18 mouse cellular contexts compared by ENCODE assay signal in the genomic region with DNA sequence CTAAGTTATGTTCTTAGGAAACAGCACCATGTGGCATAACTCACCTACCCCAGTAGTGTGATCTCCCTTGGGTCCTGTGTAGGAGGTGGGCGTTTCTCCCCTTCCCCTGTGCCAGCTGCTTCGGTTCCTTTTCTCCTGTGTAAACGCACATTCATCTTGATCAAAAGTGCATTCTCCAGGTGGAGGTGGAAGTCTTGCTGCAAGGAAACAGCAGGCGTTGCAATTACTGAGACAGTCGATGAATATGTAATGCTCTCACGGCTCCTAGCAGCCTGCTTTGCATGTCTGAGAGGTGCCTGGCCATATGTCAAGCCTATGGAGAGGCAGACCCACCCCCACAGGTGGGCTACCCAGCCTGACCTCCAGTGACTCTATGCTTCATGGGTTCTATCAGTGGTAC. TPM values are rescaled to one million over a fixed set of nuclear protein-coding genes. Genes with fewer than 3 reads are reported as not detected.
DNase-seq lines count a peak whose midpoint lies in the region; ATAC-seq lines count a peak whose summit lies in the region.
"Had no signal": no experiment of that assay in that cellular context is flagged by ENCODE, and none has a peak within 500 bp of the region (broad histone marks: within the 10 kb centered on the region; RNA-seq: fewer than 3 reads in every experiment).

No protein-coding gene starts in this region.

- ATAC-seq in frontal cortex, adult (ENCODE audit: low TSS enrichment), result peak; percentile 45
- ATAC-seq: forebrain, postnatal 0 days; liver, embryonic 12.5 days; Patski had no signal

- DNase-seq in frontal cortex, postnatal 10 days (ENCODE audit: low spot score in 2 of 2), result no peak
- DNase-seq in layer of hippocampus, adult 8-10 months (ENCODE audit: low spot score in 2 of 2), result peak; percentile 7 to 30
- DNase-seq in layer of hippocampus, postnatal 10 days (ENCODE audit: low spot score in 2 of 2), result no peak
- peak; percentile 28 for DNase-seq in right cerebral cortex, postnatal 25 days
- no peak for DNase-seq in right cerebral cortex, adult 18-20 months
- no peak for DNase-seq in ovary, postnatal 10 days (ENCODE audit: low spot score)
- DNase-seq: adrenal gland, adult 2 months; cerebellum, adult 18-20 months; cerebellum, postnatal 14 days; forebrain, postnatal 0 days; heart, postnatal 36 days; kidney, adult 2 months; lung, adult 18-20 months; lung, postnatal 14 days; thymus, postnatal 25 days had no signal

RNA-seq across cellular contexts. Expression of gene Smc5, which starts 57.1 kb away (rescaled TPM):
- total RNA-seq in layer of hippocampus, adult 8-10 months (2022), result 10 to 100 TPM; 34.3 to 39.0 (median 36.3) TPM
- total RNA-seq in layer of hippocampus, postnatal 10 days (2021), result 10 to 100 TPM; 39.1 to 41.3 TPM

Comparison
In these comparisons a context has a peak if more than half of its experiments do, and no peak if none do; other contexts are left out.
1. DNase-seq: peak in layer of hippocampus, adult 8-10 months (2 of 2) and right cerebral cortex, postnatal 25 days (single experiment); none in frontal cortex, postnatal 10 days (0 of 2), layer of hippocampus, postnatal 10 days (0 of 2), right cerebral cortex, adult 18-20 months (single experiment) and ovary, postnatal 10 days (single experiment).